In genomic region chr6:86900546-86900945, GRCm38 (mm10) we compare ENCODE assay signal across 30 mouse cellular contexts. TPM values are rescaled to one million over a fixed set of nuclear protein-coding genes. Genes with fewer than 3 reads are reported as not detected.
DNase-seq lines count a peak whose midpoint lies in the region; ATAC-seq and TF ChIP-seq lines count a peak whose summit lies in the region.
"Had no signal": no experiment of that assay in that cellular context is flagged by ENCODE, and none has a peak within 500 bp of the region (broad histone marks: within the 10 kb centered on the region; RNA-seq: fewer than 3 reads in every experiment).

No protein-coding gene starts in this region.

- no peak for TF ChIP-seq RAD21 in CH12.LX (IDR thresholded peaks at IDR 0.05; ENCODE audit: low read depth, low read length)

- H3K4me2 ChIP-seq in CH12.LX (ENCODE audit: insufficient read depth, low read depth, poor library complexity, severe bottlenecking), result no peak overlapping the region
- H3K4me2 ChIP-seq: embryonic facial prominence, embryonic 15.5 days; forebrain, embryonic 13.5 days; heart, embryonic 15.5 days; hindbrain, embryonic 12.5 days; limb, embryonic 15.5 days; liver, embryonic 13.5 days; neural tube, embryonic 15.5 days had no signal

- no peak for TF ChIP-seq POLR2A in CH12.LX (IDR thresholded peaks at IDR 0.05; ENCODE audit: low read depth, low read length)

- ATAC-seq in megakaryocyte progenitor cell, adult 5-6 weeks (replicated peaks; ENCODE audit: poor library complexity), result peak; percentile 39
- ATAC-seq: forebrain, embryonic 13.5 days had no signal

- no peak overlapping the region for H3K27ac ChIP-seq in heart, embryonic 10.5 days
- H3K27ac ChIP-seq in CH12.LX (ENCODE audit: insufficient read depth, low read depth), result no peak overlapping the region
- H3K27ac ChIP-seq: embryonic facial prominence, embryonic 10.5 days; embryonic facial prominence, embryonic 15.5 days; forebrain, embryonic 13.5 days; heart, embryonic 15.5 days; hindbrain, embryonic 12.5 days; limb, embryonic 10.5 days; limb, embryonic 15.5 days; liver, embryonic 13.5 days; macrophage; neural tube, embryonic 15.5 days had no signal

- intact Hi-C loops in heart, postnatal 10 days (cut with DNase I), result no loop called here

- dilution Hi-C loops in CH12.LX (cut with MboI; ENCODE audit: extremely low pct_ligation_motif_present, extremely low pct_unique_long_range_greater_than_20kb, low sequenced_read_pairs), result no loop called here

- 81% methylated on average over 3 of the region's 3 CpGs for WGBS in heart, embryonic 10.5 days

- no peak for TF ChIP-seq EP300 in CH12.LX (IDR thresholded peaks at IDR 0.05; ENCODE audit: low read length)

- peak; percentile 6 for DNase-seq in heart, embryonic 10.5 days (ENCODE audit: low spot score)
- DNase-seq in heart, postnatal 10 days, result no peak
- peak; percentile 43 to 46 for DNase-seq in B cell, adult 2 months
- DNase-seq in CH12.LX (ENCODE audit: extremely low read depth), result peak; percentile 17
- no peak for DNase-seq in frontal cortex, postnatal 10 days (ENCODE audit: low spot score in 2 of 2)
- DNase-seq in adrenal gland, postnatal 4 days (ENCODE audit: low spot score in 2 of 2), result no peak
- DNase-seq: adrenal gland, postnatal 25 days; cerebellum, adult 18-20 months; cerebellum, postnatal 14 days; heart, postnatal 36 days; kidney, adult 2 months; kidney, postnatal 36 days; layer of hippocampus, postnatal 36 days; liver, embryonic 13.5 days; lung, adult 18-20 months; lung, postnatal 10 days; midbrain, embryonic 14.5 days; retina, postnatal 1 day; right cerebral cortex, postnatal 14 days; thymus, postnatal 4 days had no signal

- no peak overlapping the region for H3K4me3 ChIP-seq in heart, embryonic 10.5 days
- no peak overlapping the region for H3K4me3 ChIP-seq in CH12.LX (replicated peaks in 1 of 3; ENCODE audit: low read depth in 2 of 3, low read length in 2 of 3, poor library complexity in 1 of 3)
- H3K4me3 ChIP-seq: embryonic facial prominence, embryonic 10.5 days; embryonic facial prominence, embryonic 15.5 days; forebrain, embryonic 13.5 days; heart, embryonic 15.5 days; hindbrain, embryonic 12.5 days; limb, embryonic 10.5 days; limb, embryonic 15.5 days; liver, embryonic 13.5 days; neural tube, embryonic 15.5 days had no signal

- H3K79me2 ChIP-seq in CH12.LX (replicated peaks; ENCODE audit: control insufficient read depth, extremely low read depth, insufficient read depth, poor library complexity, severe bottlenecking), result no peaks in the 10 kb centered on the region

- TF ChIP-seq CTCF in CH12.LX (conservative IDR thresholded peaks at IDR 0.05 in 1 of 2, IDR thresholded peaks at IDR 0.05 in 1 of 2; ENCODE audit: low read depth in 2 of 2, low read length in 2 of 2), result no peak

- H3K9ac ChIP-seq in CH12.LX (ENCODE audit: insufficient read depth, low read depth), result no peak overlapping the region
- H3K9ac ChIP-seq: embryonic facial prominence, embryonic 15.5 days; forebrain, embryonic 13.5 days; heart, embryonic 15.5 days; hindbrain, embryonic 12.5 days; limb, embryonic 15.5 days; liver, embryonic 13.5 days; neural tube, embryonic 15.5 days had no signal

- H3K27me3 ChIP-seq in heart, embryonic 10.5 days (ENCODE audit: insufficient read depth, poor library complexity, severe bottlenecking), result no peaks in the 10 kb centered on the region
- H3K27me3 ChIP-seq in CH12.LX (replicated peaks), result no peaks in the 10 kb centered on the region
- H3K27me3 ChIP-seq: embryonic facial prominence, embryonic 15.5 days; forebrain, embryonic 13.5 days; heart, embryonic 15.5 days; hindbrain, embryonic 12.5 days; limb, embryonic 15.5 days; liver, embryonic 13.5 days; neural tube, embryonic 15.5 days had no signal

- H3K9me3 ChIP-seq in heart, embryonic 10.5 days, result no peaks in the 10 kb centered on the region
- no peaks in the 10 kb centered on the region for H3K9me3 ChIP-seq in CH12.LX (replicated peaks; ENCODE audit: low read length)
- H3K9me3 ChIP-seq: embryonic facial prominence, embryonic 10.5 days; embryonic facial prominence, embryonic 15.5 days; forebrain, embryonic 13.5 days; heart, embryonic 15.5 days; hindbrain, embryonic 12.5 days; limb, embryonic 10.5 days; limb, embryonic 15.5 days; liver, embryonic 13.5 days; neural tube, embryonic 15.5 days had no signal

- in situ Hi-C loops in CH12.LX (cut with MboI; ENCODE audit: low pct_ligation_motif_present, low pct_unique_long_range_greater_than_20kb, low sequenced_read_pairs), result no loop called here

- peaks cover 2% of the 10 kb centered on the region; the same call in 1 of the 2 replicates for H3K36me3 ChIP-seq in heart, embryonic 10.5 days
- H3K36me3 ChIP-seq in CH12.LX (replicated peaks in 1 of 2; ENCODE audit: control insufficient read depth in 1 of 2, insufficient read depth in 1 of 2, low read length in 1 of 2), result peaks cover 0 to 13% of the 10 kb centered on the region in 2 experiments
- H3K36me3 ChIP-seq: embryonic facial prominence, embryonic 10.5 days; embryonic facial prominence, embryonic 15.5 days; heart, embryonic 15.5 days; hindbrain, embryonic 12.5 days; limb, embryonic 10.5 days; liver, embryonic 13.5 days; neural tube, embryonic 15.5 days had no signal

- H3K4me1 ChIP-seq in heart, embryonic 10.5 days, result no peaks in the 10 kb centered on the region
- peaks cover 4 to 26% of the 10 kb centered on the region in 2 experiments for H3K4me1 ChIP-seq in CH12.LX (ENCODE audit: control insufficient read depth in 1 of 2, insufficient read depth in 2 of 2)
- H3K4me1 ChIP-seq: embryonic facial prominence, embryonic 15.5 days; limb, embryonic 15.5 days; liver, embryonic 13.5 days; neural tube, embryonic 15.5 days had no signal

TF ChIP-seq in CH12.LX, 34 proteins besides CTCF, POLR2A, EP300 and RAD21:
- no peak for TF ChIP-seq TBP (conservative IDR thresholded peaks at IDR 0.05; ENCODE audit: low read depth, low read length)
- no peak for TF ChIP-seq CHD2 (IDR thresholded peaks at IDR 0.05; ENCODE audit: low read length)
- no peak for TF ChIP-seq MYC (IDR thresholded peaks at IDR 0.05; ENCODE audit: low read depth, low read length)
- TF ChIP-seq UBTF (IDR thresholded peaks at IDR 0.05; ENCODE audit: low read depth, low read length), result no peak
- TF ChIP-seq GABPA (IDR thresholded peaks at IDR 0.05; ENCODE audit: insufficient replicate concordance, low read depth, low read length), result no peak
- no peak for TF ChIP-seq JUN (IDR thresholded peaks at IDR 0.05; ENCODE audit: insufficient read depth, low read depth, low read length)
- TF ChIP-seq BHLHE40 (IDR thresholded peaks at IDR 0.05; ENCODE audit: low read depth, low read length), result no peak
- TF ChIP-seq ZNF384 (IDR thresholded peaks at IDR 0.05; ENCODE audit: low read depth, low read length), result no peak
- no peak for TF ChIP-seq KAT2A (IDR thresholded peaks at IDR 0.05; ENCODE audit: insufficient replicate concordance, low read length)
- no peak for TF ChIP-seq NELFE (IDR thresholded peaks at IDR 0.05; ENCODE audit: low read depth, low read length)
- TF ChIP-seq CHD1 (IDR thresholded peaks at IDR 0.05; ENCODE audit: low read depth, low read length), result no peak
- no peak for TF ChIP-seq MAX (IDR thresholded peaks at IDR 0.05; ENCODE audit: low read length)
- no peak for TF ChIP-seq USF1 (IDR thresholded peaks at IDR 0.05; ENCODE audit: low read depth, low read length)
- no peak for TF ChIP-seq JUND (conservative IDR thresholded peaks at IDR 0.05; ENCODE audit: low read depth, low read length)
- no peak for TF ChIP-seq MAFK (IDR thresholded peaks at IDR 0.05; ENCODE audit: insufficient replicate concordance, low read length)
- no peak for TF ChIP-seq HCFC1 (IDR thresholded peaks at IDR 0.05; ENCODE audit: low read depth, low read length)

RNA-seq across cellular contexts. Expression of gene Aak1, which starts 51.2 kb away (rescaled TPM):
- polyA plus RNA-seq in heart, embryonic 10.5 days (2016; fragmentation: Nextera tagmentation; extraction: Ambion mirVana), result 19.4 and 24.3 TPM in 2 replicates
- 100 to 1,000 TPM in 1 of 2 experiments, 10 to 100 TPM in 1; 95.7 to 103 TPM for total RNA-seq in heart, postnatal 10 days (2021)
- 5.4 and 7.1 TPM in 2 replicates for total RNA-seq in CH12.LX (2012; rRNA removed)
- 2.1 and 2.8 TPM in 2 replicates for total RNA-seq in CH12.LX (2014; rRNA removed)
- polyA plus RNA-seq in CH12.LX (2012; ENCODE audit: insufficient read length, low read depth), result 18.8 and 21.0 TPM in 2 replicates
- total RNA-seq in megakaryocyte progenitor cell, adult 5-6 weeks (2015), result 30.1 and 30.6 TPM in 2 replicates
- total RNA-seq in megakaryocyte progenitor cell, adult 5-6 weeks (2017), result 6.0 and 11.0 TPM in 2 replicates
- total RNA-seq in adrenal gland, postnatal 4 days (2021), result 10 to 100 TPM; 85.6 to 87.7 TPM

Comparison
In these comparisons a context has a peak if more than half of its experiments do, and no peak if none do; other contexts are left out.
1. DNase-seq: peak in heart, embryonic 10.5 days (single experiment), B cell, adult 2 months (2 of 2) and CH12.LX (single experiment); none in heart, postnatal 10 days (0 of 2), frontal cortex, postnatal 10 days (0 of 2) and adrenal gland, postnatal 4 days (0 of 2).